In genomic region chr16:25958650-25959238, GRCm38 (mm10) we compare ENCODE assay signal across 17 mouse cellular contexts.
A peak's percentile ranks its signal among the peaks of the same experiment; 100 is the strongest.
DNase-seq lines count a peak whose midpoint lies in the region; ATAC-seq and TF ChIP-seq lines count a peak whose summit lies in the region.
"Had no signal": no experiment of that assay in that cellular context is flagged by ENCODE, and none has a peak within 500 bp of the region (broad histone marks: within the 10 kb centered on the region; RNA-seq: fewer than 3 reads in every experiment).

No protein-coding gene starts in this region.

- TF ChIP-seq RAD21 in MEL (IDR thresholded peaks at IDR 0.05; ENCODE audit: low read depth, low read length) = no peak

- H3K36me3 ChIP-seq in lung, postnatal 0 days (ENCODE audit: insufficient read depth, low read length) = no peaks in the 10 kb centered on the region
- no peaks in the 10 kb centered on the region for H3K36me3 ChIP-seq in MEL (ENCODE audit: control insufficient read depth in 1 of 2, insufficient read depth in 2 of 2, low read length in 2 of 2)
- H3K36me3 ChIP-seq: liver, embryonic 13.5 days; midbrain, embryonic 15.5 days had no signal

- no peak overlapping the region for H3K4me3 ChIP-seq in lung, postnatal 0 days (ENCODE audit: low read depth, low read length)
- no peak overlapping the region for H3K4me3 ChIP-seq in MEL (ENCODE audit: control insufficient read depth in 1 of 2, insufficient read depth in 1 of 2, low read depth in 2 of 2, low read length in 2 of 2)
- H3K4me3 ChIP-seq: heart, embryonic 13.5 days; liver, embryonic 13.5 days; midbrain, embryonic 15.5 days had no signal

- peak; percentile 68 for ATAC-seq in lung, postnatal 0 days
- ATAC-seq in neutrophil, adult 5-6 weeks (ENCODE audit: extremely low read depth, insufficient number of reproducible peaks, low FRiP score, poor library complexity, severe bottlenecking) = peak; percentile 80
- ATAC-seq: hindbrain, embryonic 16.5 days; midbrain, embryonic 15.5 days had no signal

- no peak overlapping the region for H3K27ac ChIP-seq in lung, postnatal 0 days (ENCODE audit: low read length)
- H3K27ac ChIP-seq in MEL (ENCODE audit: control insufficient read depth, low read depth, low read length) = no peak overlapping the region
- H3K27ac ChIP-seq: heart, embryonic 13.5 days; liver, embryonic 13.5 days; midbrain, embryonic 15.5 days had no signal

- no peaks in the 10 kb centered on the region for H3K79me2 ChIP-seq in MEL (ENCODE audit: control insufficient read depth, insufficient read depth, low read length, poor library complexity)

- no peaks in the 10 kb centered on the region for H3K9me3 ChIP-seq in lung, postnatal 0 days (ENCODE audit: low read length)
- no peaks in the 10 kb centered on the region for H3K9me3 ChIP-seq in MEL (replicated peaks; ENCODE audit: insufficient read depth, low read length)
- H3K9me3 ChIP-seq: heart, embryonic 13.5 days; liver, embryonic 13.5 days; midbrain, embryonic 15.5 days had no signal

- H3K4me1 ChIP-seq in lung, postnatal 0 days (ENCODE audit: insufficient read depth, low read depth, low read length) = no peaks in the 10 kb centered on the region; the same call in 1 of the 2 replicates
- H3K4me1 ChIP-seq in MEL (ENCODE audit: control insufficient read depth in 1 of 2, insufficient read depth in 2 of 2, low read length in 2 of 2) = no peaks in the 10 kb centered on the region
- H3K4me1 ChIP-seq: heart, embryonic 13.5 days; liver, embryonic 13.5 days; midbrain, embryonic 15.5 days had no signal

- no peaks in the 10 kb centered on the region for H3K27me3 ChIP-seq in lung, postnatal 0 days (replicated peaks; ENCODE audit: insufficient read depth, low read length)
- no peaks in the 10 kb centered on the region for H3K27me3 ChIP-seq in MEL (ENCODE audit: control insufficient read depth in 1 of 2, insufficient read depth in 2 of 2, low read length in 2 of 2)
- H3K27me3 ChIP-seq: heart, embryonic 13.5 days; liver, embryonic 13.5 days; midbrain, embryonic 15.5 days had no signal

- H3K9ac ChIP-seq in lung, postnatal 0 days (replicated peaks; ENCODE audit: low read depth) = no peak overlapping the region
- H3K9ac ChIP-seq in MEL (ENCODE audit: control insufficient read depth, low read depth, low read length, poor library complexity, severe bottlenecking) = no peak overlapping the region
- H3K9ac ChIP-seq: heart, embryonic 13.5 days; liver, embryonic 13.5 days; midbrain, embryonic 15.5 days had no signal

- 57% methylated on average over 7 of the region's 7 CpGs for WGBS in lung, postnatal 0 days

- no peak overlapping the region for H3K4me2 ChIP-seq in lung, postnatal 0 days (replicated peaks; ENCODE audit: low read depth, low read length)
- H3K4me2 ChIP-seq: heart, embryonic 13.5 days; liver, embryonic 13.5 days; midbrain, embryonic 15.5 days had no signal

- no peak for TF ChIP-seq POLR2A in MEL (IDR thresholded peaks at IDR 0.05; ENCODE audit: control insufficient read depth in 1 of 2, insufficient read depth in 1 of 2, low read depth in 1 of 2, low read length in 2 of 2, poor library complexity in 1 of 2)

- peak; percentile 70 for DNase-seq in lung, postnatal 0 days (ENCODE audit: low spot score)
- no peak for DNase-seq in lung, postnatal 10 days
- DNase-seq in MEL (ENCODE audit: low read depth, low spot score) = peak; percentile 5
- DNase-seq in c-Kit-positive CD71-negative TER-119-negative erythroid progenitor cells, embryonic 14.5 days (ENCODE audit: low read depth) = peak; percentile 17
- DNase-seq in left cerebral cortex, adult 9 months (ENCODE audit: low spot score in 2 of 2) = no peak
- DNase-seq in left cerebral cortex, adult 18-20 months (ENCODE audit: low spot score in 2 of 2) = no peak
- DNase-seq: adrenal gland, postnatal 36 days; cerebellum, postnatal 14 days; heart, postnatal 36 days; kidney, adult 18-20 months; kidney, postnatal 25 days; liver, embryonic 13.5 days; thymus, postnatal 25 days had no signal

- TF ChIP-seq CTCF in lung, postnatal 0 days (IDR thresholded peaks at IDR 0.05) = no peak
- TF ChIP-seq CTCF in MEL (IDR thresholded peaks at IDR 0.05 in 2 of 3, conservative IDR thresholded peaks at IDR 0.05 in 1 of 3; ENCODE audit: control insufficient read depth in 1 of 3, insufficient read depth in 1 of 3, low read depth in 2 of 3, low read length in 3 of 3, poor library complexity in 1 of 3, severe bottlenecking in 1 of 3) = no peak

- TF ChIP-seq EP300 in lung, postnatal 0 days (IDR thresholded peaks at IDR 0.05) = no peak
- no peak for TF ChIP-seq EP300 in MEL (IDR thresholded peaks at IDR 0.05; ENCODE audit: low read depth in 1 of 2, low read length in 2 of 2)

TF ChIP-seq in MEL, 35 proteins besides CTCF, POLR2A, EP300 and RAD21:
- TF ChIP-seq ETS1 (IDR thresholded peaks at IDR 0.05; ENCODE audit: low read depth, low read length) (no peak), POLR2AphosphoS5 (IDR thresholded peaks at IDR 0.05; ENCODE audit: borderline replicate concordance, low read depth, low read length) (no peak), NELFE (IDR thresholded peaks at IDR 0.05; ENCODE audit: low read depth, low read length) (no peak), BHLHE40 (IDR thresholded peaks at IDR 0.05; ENCODE audit: borderline replicate concordance, low read depth, low read length) (no peak), MAX (IDR thresholded peaks at IDR 0.05; ENCODE audit: low read length) (no peak), MXI1 (IDR thresholded peaks at IDR 0.05; ENCODE audit: low read depth, low read length) (no peak), ZNF384 (IDR thresholded peaks at IDR 0.05; ENCODE audit: low read depth, low read length) (no peak), MYB (IDR thresholded peaks at IDR 0.05; ENCODE audit: low read depth, low read length) (no peak)

Comparison
In these comparisons a context has a peak if more than half of its experiments do, and no peak if none do; other contexts are left out.
1. DNase-seq: peak in lung, postnatal 0 days (single experiment), MEL (single experiment) and c-Kit-positive CD71-negative TER-119-negative erythroid progenitor cells, embryonic 14.5 days (single experiment); none in lung, postnatal 10 days (single experiment), left cerebral cortex, adult 9 months (0 of 2) and left cerebral cortex, adult 18-20 months (0 of 2).